Mouse (Mus musculus) forebrain, postnatal 0 days (tissue): ENCODE data around the gene Mgrn1. TPM values are rescaled to one million over a fixed set of nuclear protein-coding genes. Genes with fewer than 3 reads are reported as not detected.
A peak's percentile ranks its signal among the peaks of the same experiment; 100 is the strongest.

Experiments
- ATAC-seq: fragments of 200-750 bp; cut with Nextera tagmentation; 2 replicates; pipeline ENCODE4 v1.8.0; 2017; ENCODE audit warnings: mild to moderate bottlenecking, moderate library complexity
- DNase-seq: peaks from one replicate; pipeline ENCODE4 v3.0.0-alpha.2; 2015
- H3K27ac ChIP-seq: fragments of 300-500 bp; sonication (generic); 2 replicates; pipeline ENCODE4 v1.5.1; 2014; ENCODE audit warnings: low read depth, mild to moderate bottlenecking, antibody characterized with exemption, low read length, moderate library complexity, mixed read lengths
- H3K27me3 ChIP-seq: fragments of 300-500 bp; sonication (generic); 2 replicates; pipeline ENCODE4 v1.6.1; 2014; ENCODE audit warnings: mild to moderate bottlenecking, low read length, mixed read lengths; ENCODE audit not compliant: insufficient read depth
- H3K36me3 ChIP-seq: fragments of 300-500 bp; sonication (generic); 2 replicates; pipeline ENCODE4 v1.6.1; 2014; ENCODE audit warnings: mild to moderate bottlenecking, moderate library complexity; ENCODE audit not compliant: insufficient read depth
- H3K4me1 ChIP-seq: fragments of 300-500 bp; sonication (generic); 2 replicates; pipeline ENCODE4 v1.6.1; 2014; ENCODE audit warnings: antibody characterized with exemption; ENCODE audit not compliant: insufficient read depth
- H3K4me2 ChIP-seq: fragments of 300-500 bp; sonication (generic); 2 replicates; pipeline ENCODE4 v1.6.1; 2014; ENCODE audit warnings: low read depth, mild to moderate bottlenecking, moderate library complexity
- H3K4me3 ChIP-seq: fragments of 300-500 bp; sonication (generic); 2 replicates; pipeline ENCODE4 v1.5.1; 2014; ENCODE audit warnings: low read depth, low read length, mixed read lengths
- H3K9ac ChIP-seq: fragments of 300-500 bp; sonication (generic); 2 replicates; pipeline ENCODE4 v1.6.1; 2014; ENCODE audit warnings: mild to moderate bottlenecking
- H3K9me3 ChIP-seq: fragments of 300-500 bp; sonication (generic); 2 replicates; pipeline ENCODE4 v1.6.1; 2016; ENCODE audit warnings: low read length
- CTCF ChIP-seq: sonication (generic); IDR thresholded peaks from 2 replicates; pipeline ENCODE4 v1.5.1; 2016; ENCODE audit warnings: antibody characterized with exemption, control low read depth, low read depth
- WGBS: fragments of 180-500 bp; shearing (Covaris S2); extraction: QIAGEN DNeasy Blood & Tissue Kit; methylation state at CpG from one replicate; pipeline ENCODE4 v1.1.7; 2014; 5-methylcytosine and 5-hydroxymethylcytosine counted together
- polyA plus RNA-seq: library from polyadenylated mRNA; unstranded; fragments of >200 nt; fragmentation: Nextera tagmentation; extraction: Ambion mirVana; gene quantifications from 2 replicates; pipeline ENCODE4 v1.2.1, GENCODE M21; 2015
- total RNA-seq: library from RNA; depleted of rRNA; stranded (reverse); fragments of >200 nt; gene quantifications from 2 replicates; pipeline ENCODE4 v1.2.3, GENCODE M21; 2014

Gene Mgrn1
- total and polyA plus RNA-seq, 2 experiments from 2014 or later = 109 to 167 TPM

GRCm38 (mm10) chr16:4915931-4916330 lies 29.9 kb downstream of the Mgrn1 start:
- H3K9me3 ChIP-seq = no peaks in the 10 kb centered on the region
- H3K4me3 ChIP-seq = no peak overlapping the region
- no peak overlapping the region for H3K27ac ChIP-seq
- DNase-seq (no peak), ATAC-seq (no peak)
- H3K9ac ChIP-seq = no peak overlapping the region
- no peak for TF ChIP-seq CTCF
- H3K4me1 ChIP-seq = no peaks in the 10 kb centered on the region
- WGBS = 93% methylated on average over 3 of the region's 3 CpGs
- no peaks in the 10 kb centered on the region for H3K27me3 ChIP-seq
- H3K36me3 ChIP-seq = peaks cover 62% of the 10 kb centered on the region
- no peak overlapping the region for H3K4me2 ChIP-seq

- Histone ChIP-seq H3K4me2 (no peak overlapping the region), H3K4me3 (no peak overlapping the region), H3K27ac (no peak overlapping the region), H3K9me3 (no peaks in the 10 kb centered on the region), H3K9ac (no peak overlapping the region), H3K4me1 (no peaks in the 10 kb centered on the region), H3K36me3 (peaks cover 57% of the 10 kb centered on the region), H3K27me3 (no peaks in the 10 kb centered on the region)
- no peak for ATAC-seq
- DNase-seq = no peak
- 86% methylated on average over 2 of the region's 2 CpGs for WGBS
- TF ChIP-seq CTCF = no peak
Observed at GRCm38 (mm10) chr16:4916608-4917007, 30.6 kb downstream of the Mgrn1 start.

- 93% methylated on average over 4 of the region's 4 CpGs for WGBS
Observed at GRCm38 (mm10) chr16:4920556-4920955, 34.5 kb downstream of the Mgrn1 start.

GRCm38 (mm10) chr16:4922481-4922880 lies 36.4 kb downstream of the Mgrn1 start:
- DNase-seq = no peak
- Histone ChIP-seq H3K36me3 (peaks cover 61% of the 10 kb centered on the region), H3K9me3 (no peaks in the 10 kb centered on the region), H3K4me1 (no peaks in the 10 kb centered on the region), H3K9ac (no peak overlapping the region), H3K4me2 (no peak overlapping the region), H3K27ac (no peak overlapping the region), H3K27me3 (no peaks in the 10 kb centered on the region), H3K4me3 (no peak overlapping the region)
- no peak for ATAC-seq
- TF ChIP-seq CTCF = no peak
- WGBS = 93% methylated on average over 6 of the region's 6 CpGs

More at GRCm38 (mm10) chr16:4920556-4920955, 34.5 kb downstream of the Mgrn1 start:
- H3K4me2 ChIP-seq = no peak overlapping the region
- H3K9me3 ChIP-seq = no peaks in the 10 kb centered on the region
- H3K36me3 ChIP-seq = peaks cover 59% of the 10 kb centered on the region
- no peaks in the 10 kb centered on the region for H3K27me3 ChIP-seq
- H3K27ac ChIP-seq = no peak overlapping the region
- H3K9ac ChIP-seq = no peak overlapping the region
- H3K4me3 ChIP-seq = no peak overlapping the region
- ATAC-seq (no peak), DNase-seq (no peak)
- no peak for TF ChIP-seq CTCF
- no peaks in the 10 kb centered on the region for H3K4me1 ChIP-seq

GRCm38 (mm10) chr16:4923996-4924395 lies 37.9 kb downstream of the Mgrn1 start:
- Histone ChIP-seq H3K27me3 (no peaks in the 10 kb centered on the region), H3K4me2 (no peak overlapping the region), H3K4me1 (no peaks in the 10 kb centered on the region), H3K4me3 (no peak overlapping the region), H3K27ac (no peak overlapping the region), H3K9me3 (no peaks in the 10 kb centered on the region), H3K9ac (no peak overlapping the region), H3K36me3 (peaks cover 71% of the 10 kb centered on the region)
- TF ChIP-seq CTCF = no peak
- DNase-seq (no peak), ATAC-seq (no peak)
- 95% methylated on average over 5 of the region's 5 CpGs for WGBS

GRCm38 (mm10) chr16:4927967-4928366 lies 41.9 kb downstream of the Mgrn1 start:
- H3K4me1 ChIP-seq = no peaks in the 10 kb centered on the region
- H3K9me3 ChIP-seq = no peaks in the 10 kb centered on the region
- ATAC-seq = no peak
- H3K4me3 ChIP-seq = no peak overlapping the region
- WGBS = 95% methylated on average over 7 of the region's 7 CpGs
- no peak overlapping the region for H3K4me2 ChIP-seq
- H3K36me3 ChIP-seq = peaks cover 89% of the 10 kb centered on the region
- no peak overlapping the region for H3K27ac ChIP-seq
- no peaks in the 10 kb centered on the region for H3K27me3 ChIP-seq
- no peak overlapping the region for H3K9ac ChIP-seq
- DNase-seq = no peak
- TF ChIP-seq CTCF = no peak

GRCm38 (mm10) chr16:4928474-4928873 lies 42.4 kb downstream of the Mgrn1 start:
- 98% methylated on average over 2 of the region's 2 CpGs for WGBS
- Histone ChIP-seq H3K9ac (no peak overlapping the region), H3K36me3 (peaks cover 89% of the 10 kb centered on the region), H3K9me3 (no peaks in the 10 kb centered on the region), H3K27me3 (no peaks in the 10 kb centered on the region), H3K27ac (no peak overlapping the region), H3K4me2 (no peak overlapping the region), H3K4me1 (no peaks in the 10 kb centered on the region), H3K4me3 (no peak overlapping the region)
- DNase-seq = no peak
- ATAC-seq = no peak
- TF ChIP-seq CTCF = no peak

GRCm38 (mm10) chr16:4932429-4932828 lies 46.4 kb downstream of the Mgrn1 start:
- Histone ChIP-seq H3K27me3 (no peaks in the 10 kb centered on the region), H3K9ac (no peak overlapping the region), H3K4me3 (no peak overlapping the region), H3K27ac (no peak overlapping the region), H3K4me2 (no peak overlapping the region), H3K4me1 (no peaks in the 10 kb centered on the region), H3K36me3 (peaks cover 89% of the 10 kb centered on the region), H3K9me3 (no peaks in the 10 kb centered on the region)
- DNase-seq = no peak
- ATAC-seq = peak; percentile 61
- TF ChIP-seq CTCF = no peak
- WGBS = 83% methylated on average over 3 of the region's 3 CpGs
